Mouse (Mus musculus) Muller cell, postnatal 12 days (primary cell): ENCODE data around the gene Gabpb2.
"Not testable (repeated sequence)": the region's sequence is repeated elsewhere in the genome, so short reads cannot be mapped to it uniquely, and the experiment has no call there.

Experiments
- DNase-seq: peaks from one replicate; pipeline ENCODE4 v3.0.0-alpha.2; 2015; ENCODE audit errors: inconsistent ontology term

Gabpb2 gene

GRCm38 (mm10) chr3:95231298-95232221 is 13.8 kb upstream of the Gabpb2 start, which contains the start of gene Mllt11:
Gene Mllt11 (minus strand): TSS chr3:95232171.
- DNase-seq, result no peak

- no peak for DNase-seq
Measured at GRCm38 (mm10) chr3:95230495-95231297, 13.0 kb upstream of the Gabpb2 start.

GRCm38 (mm10) chr3:95229781-95230494 is 12.2 kb upstream of the Gabpb2 start:
- peak; percentile 87 for DNase-seq

GRCm38 (mm10) chr3:95228894-95229780 is 11.4 kb upstream of the Gabpb2 start:
- DNase-seq, result peak; percentile 42

- peak; percentile 88 for DNase-seq
Measured at GRCm38 (mm10) chr3:95228148-95228893, 10.6 kb upstream of the Gabpb2 start, which contains the start of gene Cdc42se1. Gene Cdc42se1 (plus strand): TSS chr3:95228732.

- DNase-seq, result peak; percentile 26
Measured at GRCm38 (mm10) chr3:95227214-95227613, 9.5 kb upstream of the Gabpb2 start.

- peak; percentile 29 for DNase-seq
Measured at GRCm38 (mm10) chr3:95224295-95224694, 6.6 kb upstream of the Gabpb2 start.

- no peak for DNase-seq
Measured at GRCm38 (mm10) chr3:95223041-95223440, 5.3 kb upstream of the Gabpb2 start.

GRCm38 (mm10) chr3:95218466-95219137 is 886 bp upstream of the Gabpb2 start:
- no peak for DNase-seq

- DNase-seq, result no peak
Measured at GRCm38 (mm10) chr3:95216655-95217254, 961 bp downstream of the Gabpb2 start.

- DNase-seq, result no peak
Measured at GRCm38 (mm10) chr3:95213609-95213975, 4.1 kb downstream of the Gabpb2 start.

GRCm38 (mm10) chr3:95212889-95213608 is 4.7 kb downstream of the Gabpb2 start:
- DNase-seq, result not testable (repeated sequence)

GRCm38 (mm10) chr3:95210585-95210984 is 7.1 kb downstream of the Gabpb2 start:
- no peak for DNase-seq

- DNase-seq, result no peak
Measured at GRCm38 (mm10) chr3:95208286-95208685, 9.4 kb downstream of the Gabpb2 start.

- no peak for DNase-seq
Measured at GRCm38 (mm10) chr3:95203880-95204279, 13.8 kb downstream of the Gabpb2 start.

- DNase-seq, result no peak
Measured at GRCm38 (mm10) chr3:95200562-95200961, 17.2 kb downstream of the Gabpb2 start.

GRCm38 (mm10) chr3:95200132-95200531 is 17.6 kb downstream of the Gabpb2 start:
- DNase-seq, result peak; percentile 9

- DNase-seq, result no peak
Measured at GRCm38 (mm10) chr3:95199101-95199500, 18.6 kb downstream of the Gabpb2 start.
